Mouse (Mus musculus): Measurements from ENCODE around the gene Apol6. TPM values are rescaled to one million over a fixed set of nuclear protein-coding genes. Genes with fewer than 3 reads are reported as not detected.

Apol6 gene
- total RNA-seq, 1 experiment from 2014 or later, result not detected

- no peak for ATAC-seq (replicated peaks; ENCODE audit: insufficient number of reproducible peaks, low FRiP score, low TSS enrichment, poor library complexity, severe bottlenecking)
Measured at GRCm38 (mm10) chr15:77062746-77063145, 18.2 kb downstream of the Apol6 start.

- ATAC-seq (replicated peaks; ENCODE audit: insufficient number of reproducible peaks, low FRiP score, low TSS enrichment, poor library complexity, severe bottlenecking), result no peak
Measured at GRCm38 (mm10) chr15:77065259-77065852, 20.8 kb downstream of the Apol6 start.

GRCm38 (mm10) chr15:77066233-77066632, 21.7 kb downstream of the Apol6 start:
- no peak for ATAC-seq (replicated peaks; ENCODE audit: insufficient number of reproducible peaks, low FRiP score, low TSS enrichment, poor library complexity, severe bottlenecking)

GRCm38 (mm10) chr15:77068439-77068861, 23.9 kb downstream of the Apol6 start:
- ATAC-seq (replicated peaks; ENCODE audit: insufficient number of reproducible peaks, low FRiP score, low TSS enrichment, poor library complexity, severe bottlenecking), result no peak

- no peak for ATAC-seq (replicated peaks; ENCODE audit: insufficient number of reproducible peaks, low FRiP score, low TSS enrichment, poor library complexity, severe bottlenecking)
Measured at GRCm38 (mm10) chr15:77069019-77069418, 24.5 kb downstream of the Apol6 start.

GRCm38 (mm10) chr15:77070745-77071268, 26.3 kb downstream of the Apol6 start:
- ATAC-seq (replicated peaks; ENCODE audit: insufficient number of reproducible peaks, low FRiP score, low TSS enrichment, poor library complexity, severe bottlenecking), result no peak

- no peak for ATAC-seq (replicated peaks; ENCODE audit: insufficient number of reproducible peaks, low FRiP score, low TSS enrichment, poor library complexity, severe bottlenecking)
Measured at GRCm38 (mm10) chr15:77071501-77071900, 27.0 kb downstream of the Apol6 start.

GRCm38 (mm10) chr15:77072556-77073163, 28.1 kb downstream of the Apol6 start:
- ATAC-seq (replicated peaks; ENCODE audit: insufficient number of reproducible peaks, low FRiP score, low TSS enrichment, poor library complexity, severe bottlenecking), result no peak

GRCm38 (mm10) chr15:77076523-77076922, 32.0 kb downstream of the Apol6 start:
- no peak for ATAC-seq (replicated peaks; ENCODE audit: insufficient number of reproducible peaks, low FRiP score, low TSS enrichment, poor library complexity, severe bottlenecking)

GRCm38 (mm10) chr15:77077906-77078305, 33.4 kb downstream of the Apol6 start:
- no peak for ATAC-seq (replicated peaks; ENCODE audit: insufficient number of reproducible peaks, low FRiP score, low TSS enrichment, poor library complexity, severe bottlenecking)

- ATAC-seq (replicated peaks; ENCODE audit: insufficient number of reproducible peaks, low FRiP score, low TSS enrichment, poor library complexity, severe bottlenecking), result no peak
Measured at GRCm38 (mm10) chr15:77078786-77079185, 34.3 kb downstream of the Apol6 start.

- ATAC-seq (replicated peaks; ENCODE audit: insufficient number of reproducible peaks, low FRiP score, low TSS enrichment, poor library complexity, severe bottlenecking), result no peak
Measured at GRCm38 (mm10) chr15:77079256-77079822, 34.8 kb downstream of the Apol6 start.

GRCm38 (mm10) chr15:77079890-77080361, 35.4 kb downstream of the Apol6 start:
- ATAC-seq (replicated peaks; ENCODE audit: insufficient number of reproducible peaks, low FRiP score, low TSS enrichment, poor library complexity, severe bottlenecking), result no peak

- no peak for ATAC-seq (replicated peaks; ENCODE audit: insufficient number of reproducible peaks, low FRiP score, low TSS enrichment, poor library complexity, severe bottlenecking)
Measured at GRCm38 (mm10) chr15:77080684-77081254, 36.2 kb downstream of the Apol6 start.

- ATAC-seq (replicated peaks; ENCODE audit: insufficient number of reproducible peaks, low FRiP score, low TSS enrichment, poor library complexity, severe bottlenecking), result no peak
Measured at GRCm38 (mm10) chr15:77081454-77081853, 36.9 kb downstream of the Apol6 start.

- ATAC-seq (replicated peaks; ENCODE audit: insufficient number of reproducible peaks, low FRiP score, low TSS enrichment, poor library complexity, severe bottlenecking), result no peak
Measured at GRCm38 (mm10) chr15:77085818-77086217, 41.3 kb downstream of the Apol6 start.

- no peak for ATAC-seq (replicated peaks; ENCODE audit: insufficient number of reproducible peaks, low FRiP score, low TSS enrichment, poor library complexity, severe bottlenecking)
Measured at GRCm38 (mm10) chr15:77086488-77086887, 42.0 kb downstream of the Apol6 start.

GRCm38 (mm10) chr15:77089249-77089648, 44.7 kb downstream of the Apol6 start:
- ATAC-seq (replicated peaks; ENCODE audit: insufficient number of reproducible peaks, low FRiP score, low TSS enrichment, poor library complexity, severe bottlenecking), result no peak

GRCm38 (mm10) chr15:77090531-77090930, 46.0 kb downstream of the Apol6 start:
- ATAC-seq (replicated peaks; ENCODE audit: insufficient number of reproducible peaks, low FRiP score, low TSS enrichment, poor library complexity, severe bottlenecking), result no peak

GRCm38 (mm10) chr15:77091394-77091793, 46.9 kb downstream of the Apol6 start:
- ATAC-seq (replicated peaks; ENCODE audit: insufficient number of reproducible peaks, low FRiP score, low TSS enrichment, poor library complexity, severe bottlenecking), result no peak

All from monocyte, adult 5-6 weeks (primary cell).